Mouse (Mus musculus): ENCODE measurements around the gene Dab2ip.

DNA sequence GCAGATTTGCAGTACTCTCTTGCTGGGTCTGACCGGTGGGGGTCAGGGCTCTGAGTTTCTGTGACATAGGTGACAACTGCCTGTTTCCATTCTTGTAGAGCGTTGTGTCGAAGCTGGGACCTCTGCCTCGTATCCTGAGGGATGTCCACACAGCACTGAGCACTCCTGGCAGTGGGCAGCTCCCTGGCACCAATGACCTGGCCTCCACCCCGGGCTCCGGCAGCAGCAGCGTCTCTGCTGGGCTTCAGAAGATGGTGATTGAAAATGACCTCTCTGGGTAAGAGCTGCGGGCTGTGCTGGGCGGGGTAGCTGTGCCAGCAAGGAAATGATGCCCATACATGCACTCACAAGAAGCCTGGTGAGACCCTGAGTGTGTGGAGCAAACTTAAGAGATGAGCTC lies 160.6 kb downstream of the Dab2ip start:
- no peak for TF ChIP-seq CTCF (IDR thresholded peaks at IDR 0.05; ENCODE audit: low read depth)
- no peak for TF ChIP-seq EP300 (IDR thresholded peaks at IDR 0.05; ENCODE audit: low read depth)
